Comparison of ENCODE assay signal across 8 mouse cellular contexts in the genomic region with DNA sequence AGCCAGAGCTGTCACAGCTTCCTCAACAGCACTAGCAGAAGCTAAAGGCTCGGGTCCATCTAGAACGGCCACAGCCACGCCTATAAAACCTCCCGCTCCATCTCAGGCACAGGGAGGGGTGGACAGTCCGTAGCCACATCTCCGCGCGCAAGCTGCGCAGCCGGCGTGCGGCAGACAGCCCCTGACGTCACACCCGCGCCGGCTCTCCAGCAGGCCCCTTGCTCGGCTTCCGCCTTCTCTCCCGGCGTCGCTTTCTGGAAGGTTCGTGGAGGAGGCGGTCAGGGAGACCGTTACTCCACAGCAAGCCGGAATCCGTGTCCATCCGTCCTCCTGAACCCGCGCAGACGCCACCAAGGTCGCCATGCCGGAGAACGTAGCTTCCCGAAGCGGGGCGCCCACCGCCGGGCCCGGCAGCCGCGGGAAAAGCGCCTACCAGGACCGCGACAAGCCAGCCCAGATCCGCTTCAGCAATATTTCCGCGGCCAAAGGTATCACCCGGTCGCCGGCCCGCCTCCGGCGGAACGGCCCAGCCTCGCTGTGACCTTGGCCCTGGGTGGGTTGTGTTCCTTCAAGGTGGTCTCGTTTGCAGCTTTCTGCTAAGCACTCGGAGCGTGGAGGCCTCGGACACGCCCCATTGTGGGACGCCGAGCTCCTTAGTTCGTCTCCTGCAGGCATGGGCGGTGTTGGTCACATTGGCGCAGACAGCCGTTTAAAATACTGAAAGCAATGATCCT. TPM values are rescaled to one million over a fixed set of nuclear protein-coding genes. Genes with fewer than 3 reads are reported as not detected.
DNase-seq lines count a peak whose midpoint lies in the region; ATAC-seq and TF ChIP-seq lines count a peak whose summit lies in the region.

A gene (plus strand): TSS at position 127 of the 734 bp plus-strand sequence.

- H3K27me3 ChIP-seq in MEL (ENCODE audit: control insufficient read depth in 1 of 2, insufficient read depth in 2 of 2, low read length in 2 of 2) = no peaks in the 10 kb centered on the region
- H3K27me3 ChIP-seq in cerebellum, adult 2 months (ENCODE audit: control insufficient read depth, insufficient read depth, low read length) = no peaks in the 10 kb centered on the region
- no peaks in the 10 kb centered on the region for H3K27me3 ChIP-seq in lung, postnatal 0 days (replicated peaks; ENCODE audit: insufficient read depth, low read length)

- H3K9ac ChIP-seq in MEL (ENCODE audit: control insufficient read depth, low read depth, low read length, poor library complexity, severe bottlenecking) = peak within 1 kb of the TSS; percentile 96
- H3K9ac ChIP-seq in lung, postnatal 0 days (replicated peaks; ENCODE audit: low read depth) = peak within 1 kb of the TSS; percentile 73

- peaks cover 37% of the 10 kb centered on the region for H3K79me2 ChIP-seq in MEL (ENCODE audit: control insufficient read depth, insufficient read depth, low read length, poor library complexity)

- TF ChIP-seq EP300 in MEL (IDR thresholded peaks at IDR 0.05; ENCODE audit: low read depth in 1 of 2, low read length in 2 of 2) = no peak
- TF ChIP-seq EP300 in lung, postnatal 0 days (IDR thresholded peaks at IDR 0.05) = 0 out of 2 replicates have a peak, but pooled peaks have one; percentile 23

- TF ChIP-seq CTCF in MEL (IDR thresholded peaks at IDR 0.05 in 2 of 3, conservative IDR thresholded peaks at IDR 0.05 in 1 of 3; ENCODE audit: control insufficient read depth in 1 of 3, insufficient read depth in 1 of 3, low read depth in 2 of 3, low read length in 3 of 3, poor library complexity in 1 of 3, severe bottlenecking in 1 of 3) = no peak
- TF ChIP-seq CTCF in cerebellum, adult 2 months (IDR thresholded peaks at IDR 0.05; ENCODE audit: borderline replicate concordance, insufficient read depth, low read depth, low read length) = no peak
- TF ChIP-seq CTCF in lung, postnatal 0 days (IDR thresholded peaks at IDR 0.05) = no peak

- peaks cover 5 to 6% of the 10 kb centered on the region in 2 experiments; a peak in 2 of 4 replicates for H3K4me1 ChIP-seq in MEL (ENCODE audit: control insufficient read depth in 1 of 2, insufficient read depth in 2 of 2, low read length in 2 of 2)
- peaks cover 2% of the 10 kb centered on the region; the same call in 1 of the 2 replicates for H3K4me1 ChIP-seq in cerebellum, adult 2 months (ENCODE audit: control insufficient read depth, insufficient read depth, low read length)
- H3K4me1 ChIP-seq in lung, postnatal 0 days (ENCODE audit: insufficient read depth, low read depth, low read length) = peaks cover 12% of the 10 kb centered on the region; the same call in 1 of the 2 replicates

- under 1% methylated on average over 66 of the region's 66 CpGs for WGBS in cerebellum, adult 2 months
- WGBS in lung, postnatal 0 days = under 1% methylated on average over 66 of the region's 66 CpGs

- peak within 1 kb of the TSS; percentile 85 to 96 for H3K4me3 ChIP-seq in MEL (ENCODE audit: control insufficient read depth in 1 of 2, insufficient read depth in 1 of 2, low read depth in 2 of 2, low read length in 2 of 2)
- peak within 1 kb of the TSS; percentile 83 for H3K4me3 ChIP-seq in cerebellum, adult 2 months (replicated peaks; ENCODE audit: insufficient read depth, low read depth, low read length)
- peak within 1 kb of the TSS; percentile 73 for H3K4me3 ChIP-seq in lung, postnatal 0 days (ENCODE audit: low read depth, low read length)

- ATAC-seq in hematopoietic stem cell, adult 5-6 weeks (replicated peaks in 1 of 2; ENCODE audit: insufficient read depth in 1 of 2, low FRiP score in 2 of 2, low TSS enrichment in 1 of 2, low read depth in 1 of 2, poor library complexity in 2 of 2, severe bottlenecking in 2 of 2) = peak; percentile 92 to 93
- ATAC-seq in lung, postnatal 0 days = peak; percentile 99

- no peak for TF ChIP-seq RAD21 in MEL (IDR thresholded peaks at IDR 0.05; ENCODE audit: low read depth, low read length)

- H3K36me3 ChIP-seq in MEL (ENCODE audit: control insufficient read depth in 1 of 2, insufficient read depth in 2 of 2, low read length in 2 of 2) = peaks cover 28 to 35% of the 10 kb centered on the region in 2 experiments
- H3K36me3 ChIP-seq in lung, postnatal 0 days (ENCODE audit: insufficient read depth, low read length) = peaks cover 8% of the 10 kb centered on the region; the same call in 1 of the 2 replicates

- peak within 1 kb of the TSS; percentile 75 for H3K27ac ChIP-seq in MEL (ENCODE audit: control insufficient read depth, low read depth, low read length)
- H3K27ac ChIP-seq in cerebellum, adult 2 months (ENCODE audit: insufficient read depth, low read length) = peak within 1 kb of the TSS; percentile 78
- peak within 1 kb of the TSS; percentile 91 for H3K27ac ChIP-seq in lung, postnatal 0 days (ENCODE audit: low read length)

- peak within 1 kb of the TSS; percentile 73 for H3K4me2 ChIP-seq in lung, postnatal 0 days (replicated peaks; ENCODE audit: low read depth, low read length)

- no peaks in the 10 kb centered on the region for H3K9me3 ChIP-seq in MEL (replicated peaks; ENCODE audit: insufficient read depth, low read length)
- no peaks in the 10 kb centered on the region for H3K9me3 ChIP-seq in lung, postnatal 0 days (ENCODE audit: low read length)

- TF ChIP-seq POLR2A in MEL (IDR thresholded peaks at IDR 0.05; ENCODE audit: control insufficient read depth in 1 of 2, insufficient read depth in 1 of 2, low read depth in 1 of 2, low read length in 2 of 2, poor library complexity in 1 of 2) = peak; percentile 95 to 98
- TF ChIP-seq POLR2A in cerebellum, adult 2 months (IDR thresholded peaks at IDR 0.05; ENCODE audit: borderline replicate concordance, insufficient read depth, low read length) = peak; percentile 83

- DNase-seq in MEL (ENCODE audit: low read depth, low spot score) = peak; percentile 96
- peak; percentile 94 to 95 for DNase-seq in cerebellum, adult 2 months
- DNase-seq in forelimb bud, embryonic 11.5 days (ENCODE audit: low read depth, low spot score) = peak; percentile 89
- peak; percentile 95 for DNase-seq in layer of hippocampus, adult 9-11 months
- peak; percentile 97 for DNase-seq in lung, postnatal 0 days (ENCODE audit: low spot score)
- DNase-seq in ovary, postnatal 14 days (ENCODE audit: low spot score) = peak; percentile 94
- DNase-seq in thymus, postnatal 14 days = peak; percentile 91

TF ChIP-seq in MEL, 35 proteins besides CTCF, POLR2A, EP300 and RAD21:
- TF ChIP-seq NELFE (IDR thresholded peaks at IDR 0.05; ENCODE audit: low read depth, low read length) (peak; percentile 100), MYC (IDR thresholded peaks at IDR 0.05; ENCODE audit: low read depth, low read length) (peak; percentile 87; the same call in 1 of the 2 replicates), SMC3 (IDR thresholded peaks at IDR 0.05; ENCODE audit: low read depth, low read length) (no peak), NRF1 (IDR thresholded peaks at IDR 0.05; ENCODE audit: insufficient read depth, low read depth, low read length, poor library complexity, severe bottlenecking) (peak; percentile 69), ELF1 (IDR thresholded peaks at IDR 0.05; ENCODE audit: low read depth, low read length) (peak; percentile 97), TBP (IDR thresholded peaks at IDR 0.05; ENCODE audit: low read depth, low read length) (peak; percentile 89), USF2 (IDR thresholded peaks at IDR 0.05; ENCODE audit: borderline replicate concordance in 1 of 2, insufficient read depth in 1 of 2, low read depth in 1 of 2, low read length in 2 of 2) (no peak), ZC3H11A (IDR thresholded peaks at IDR 0.05; ENCODE audit: low read depth, low read length) (no peak), ZMIZ1 (IDR thresholded peaks at IDR 0.05; ENCODE audit: low read depth, low read length) (peak; percentile 92), POLR2AphosphoS2 (IDR thresholded peaks at IDR 0.05; ENCODE audit: low read length) (peak; percentile 96; the same call in 1 of the 2 replicates), UBTF (IDR thresholded peaks at IDR 0.05; ENCODE audit: borderline replicate concordance, insufficient read depth, low read depth, low read length) (no peak; the same call in 1 of the 2 replicates), POLR2AphosphoS5 (IDR thresholded peaks at IDR 0.05; ENCODE audit: borderline replicate concordance, low read depth, low read length) (peak; percentile 62; the same call in 1 of the 2 replicates), KAT2A (conservative IDR thresholded peaks at IDR 0.05; ENCODE audit: low read depth, low read length) (peak; percentile 79), HCFC1 (IDR thresholded peaks at IDR 0.05; ENCODE audit: low read depth, low read length) (peak; percentile 97), MEF2A (IDR thresholded peaks at IDR 0.05; ENCODE audit: extremely low read depth, insufficient replicate concordance, low read depth, low read length, poor library complexity, severe bottlenecking) (no peak), MXI1 (IDR thresholded peaks at IDR 0.05; ENCODE audit: low read depth, low read length) (peak; percentile 96), ETS1 (IDR thresholded peaks at IDR 0.05; ENCODE audit: low read depth, low read length) (peak; percentile 27; the same call in 1 of the 2 replicates), USF1 (IDR thresholded peaks at IDR 0.05; ENCODE audit: low read depth, low read length) (no peak), JUND (IDR thresholded peaks at IDR 0.05; ENCODE audit: low read depth, low read length) (no peak), TCF12 (IDR thresholded peaks at IDR 0.05; ENCODE audit: low read depth, low read length) (peak; percentile 71), MAX (IDR thresholded peaks at IDR 0.05; ENCODE audit: low read length) (peak; percentile 91), SIN3A (IDR thresholded peaks at IDR 0.05; ENCODE audit: low read length) (peak; percentile 97)

RNA-seq across cellular contexts. Expression of the gene that starts here (rescaled TPM):
- 552 and 588 TPM in 2 replicates for total RNA-seq in MEL (2012; rRNA removed)
- polyA plus RNA-seq in MEL (2012; ENCODE audit: insufficient read depth in 1 of 2, insufficient read length in 2 of 2, low read depth in 1 of 2, low replicate concordance in 2 of 2, missing spikeins in 1 of 2) = 100 to 1,000 TPM; 387 to 567 TPM
- polyA plus RNA-seq in cerebellum, adult 2 months (2012; rRNA removed) = 84.0 and 88.5 TPM in 2 replicates
- total RNA-seq in hematopoietic stem cell, adult 5-6 weeks (2017) = 299 and 343 TPM in 2 replicates
- polyA plus RNA-seq in lung, postnatal 0 days (2015; fragmentation: Nextera tagmentation; extraction: Ambion mirVana) = 140 and 149 TPM in 2 replicates

Comparison
In these comparisons a context has a peak if more than half of its experiments do, and no peak if none do; other contexts are left out.
1. Peak in every context shown above with its lines: DNase-seq, ATAC-seq, H3K4me3 ChIP-seq and H3K27ac ChIP-seq.